Mouse (Mus musculus): Measurements from ENCODE around the gene Mrto4.
"Not testable (repeated sequence)": the region's sequence is repeated elsewhere in the genome, so short reads cannot be mapped to it uniquely, and the experiment has no call there.

Gene Mrto4

GRCm38 (mm10) chr4:139351931-139352711 lies at the start of gene Mrto4, which contains the start of the genes Emc1 and Ubr4:
TSS of gene Mrto4 (minus strand) at chr4:139352576.
TSS of gene Emc1 (plus strand) at chr4:139352587.
TSS of gene Ubr4 (plus strand) at chr4:139352609.
- peak; percentile 76 to 80 for DNase-seq (ENCODE audit: low spot score in 2 of 2)

DNA sequence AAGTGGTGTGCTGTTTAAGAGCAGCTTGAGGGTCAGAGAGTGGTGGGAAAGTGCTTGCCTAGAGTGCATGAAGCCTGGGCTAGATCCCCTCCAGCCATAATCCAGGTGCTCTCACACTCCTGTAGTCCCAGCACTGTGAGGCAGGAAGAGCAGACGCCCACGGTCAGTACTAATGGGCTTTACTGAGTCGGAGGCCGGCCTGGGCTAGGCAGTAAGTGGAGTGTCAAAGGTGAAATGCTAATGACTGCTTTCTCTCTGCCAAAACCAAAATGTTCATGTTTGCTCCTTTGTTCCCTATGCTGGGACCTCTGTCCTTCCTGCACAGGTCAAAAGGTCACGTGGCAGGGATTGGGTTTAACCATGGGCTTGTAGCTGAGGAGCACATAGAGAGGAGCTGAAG lies 48.1 kb upstream of the Mrto4 start:
- no peak for DNase-seq (ENCODE audit: low spot score in 2 of 2)

GRCm38 (mm10) chr4:139395431-139395830 lies 43.1 kb upstream of the Mrto4 start:
- DNase-seq (ENCODE audit: low spot score in 2 of 2): no peak

- DNase-seq (ENCODE audit: low spot score in 2 of 2): no peak
Observed at GRCm38 (mm10) chr4:139389557-139389956, 37.2 kb upstream of the Mrto4 start.

- no peak for DNase-seq (ENCODE audit: low spot score in 2 of 2)
Observed at GRCm38 (mm10) chr4:139386869-139387319, 34.5 kb upstream of the Mrto4 start.

DNA sequence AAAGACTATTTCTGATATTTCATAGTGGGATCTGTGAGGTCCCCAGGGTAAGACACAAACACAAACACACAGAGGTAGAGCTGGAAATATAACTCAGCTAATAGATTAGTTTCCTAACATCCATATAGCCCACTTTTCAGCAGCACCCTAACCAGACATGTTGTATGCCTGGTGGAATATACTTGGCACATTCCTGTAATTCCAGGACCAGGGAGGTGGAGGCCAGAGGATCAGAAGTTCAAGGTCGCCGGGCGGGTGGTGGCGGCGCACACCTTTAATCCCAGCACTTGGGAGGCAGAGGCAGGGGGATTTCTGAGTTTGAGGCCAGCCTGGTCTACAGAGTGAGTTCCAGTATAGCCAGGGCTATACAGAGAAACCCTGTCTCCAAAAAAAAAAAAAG lies 33.5 kb upstream of the Mrto4 start:
- not testable (repeated sequence) for DNase-seq (ENCODE audit: low spot score in 2 of 2)

DNA sequence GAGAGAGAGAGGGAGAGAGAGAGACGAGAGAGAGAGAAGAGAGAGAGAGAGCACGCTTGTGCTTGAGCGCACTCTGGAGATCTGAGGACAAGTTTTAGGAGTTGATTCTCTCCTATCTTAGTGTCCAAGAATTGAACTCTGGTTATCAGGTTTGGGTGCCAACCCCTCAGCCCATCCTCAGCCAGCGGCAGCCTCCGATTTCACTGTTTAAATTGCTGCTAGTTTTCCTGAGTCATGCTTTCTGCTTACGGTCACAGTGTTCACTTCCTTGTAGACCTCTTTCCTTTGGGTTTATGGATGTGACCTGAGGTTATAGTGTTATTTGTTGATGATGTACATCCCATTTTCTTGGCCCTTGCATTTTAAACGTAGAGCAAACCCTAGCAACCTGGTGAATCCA lies 29.9 kb upstream of the Mrto4 start:
- DNase-seq (ENCODE audit: low spot score in 2 of 2): no peak

DNA sequence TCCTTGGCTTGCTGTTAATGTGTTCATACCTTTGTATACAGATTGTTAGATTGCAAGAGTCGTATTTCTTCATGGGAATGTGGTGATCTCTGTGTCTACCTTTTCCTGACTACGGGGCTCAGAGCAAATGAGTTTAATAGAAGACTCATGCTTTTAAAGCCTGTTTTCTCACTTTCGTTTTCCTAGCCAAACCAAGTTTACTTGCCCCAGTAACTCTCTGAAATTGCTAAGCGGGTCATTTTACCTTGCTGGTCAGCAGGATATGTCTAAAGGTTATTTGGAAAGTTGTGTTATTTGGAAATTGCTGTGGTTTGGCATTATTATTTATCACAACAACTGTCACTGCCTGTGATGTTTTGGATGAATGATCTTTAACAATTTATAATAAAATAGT lies 29.1 kb upstream of the Mrto4 start:
- no peak for DNase-seq (ENCODE audit: low spot score in 2 of 2)

- no peak for DNase-seq (ENCODE audit: low spot score in 2 of 2)
Observed at GRCm38 (mm10) chr4:139380775-139381451, 28.5 kb upstream of the Mrto4 start.

DNA sequence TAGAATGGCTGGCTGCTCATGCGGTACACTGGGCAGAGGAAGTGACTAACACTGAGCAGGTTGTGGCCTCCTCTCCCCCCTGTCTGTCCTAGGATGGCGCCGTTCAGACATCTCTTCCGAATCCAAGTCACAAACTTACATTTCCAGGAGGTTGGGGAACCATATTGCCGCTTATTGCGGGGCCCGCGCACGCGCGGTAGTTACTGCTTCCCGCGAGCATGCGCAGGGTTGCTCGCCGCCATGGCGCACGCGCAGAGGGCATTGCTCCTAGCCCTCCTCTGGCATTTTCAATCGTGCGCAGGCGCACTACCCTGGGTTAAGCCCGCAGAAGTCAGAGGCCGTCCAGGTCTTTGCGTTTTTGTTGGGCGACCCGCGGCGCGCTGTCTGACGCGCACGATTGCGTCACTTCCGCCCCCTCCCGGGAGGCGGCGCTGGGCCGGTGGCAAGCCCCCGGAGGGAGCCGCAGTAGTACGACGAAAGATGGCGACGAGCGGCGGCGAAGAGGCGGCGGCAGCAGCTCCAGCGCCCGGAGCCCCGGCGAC lies 27.9 kb upstream of the Mrto4 start:
- peak; percentile 99 for DNase-seq (ENCODE audit: low spot score in 2 of 2)

DNA sequence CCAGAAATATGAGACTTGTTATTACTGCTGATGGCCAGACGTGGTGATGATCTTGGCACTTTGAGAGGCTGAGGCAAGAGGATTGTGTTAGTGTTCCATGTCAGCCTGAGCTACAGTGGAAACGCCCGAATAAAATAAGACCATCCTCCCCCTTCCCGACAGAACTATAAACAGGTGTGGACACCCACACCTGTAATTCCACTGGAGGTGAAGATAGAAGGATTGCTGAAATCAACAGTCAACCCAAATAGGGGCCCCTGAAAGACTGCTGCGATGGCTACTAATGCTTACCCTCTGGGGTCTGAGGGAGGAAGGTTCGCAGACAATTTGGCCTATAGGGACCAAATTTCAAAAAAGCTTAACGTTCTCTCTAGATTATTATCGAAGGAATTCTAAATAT lies 27.3 kb upstream of the Mrto4 start:
- no peak for DNase-seq (ENCODE audit: low spot score in 2 of 2)

DNA sequence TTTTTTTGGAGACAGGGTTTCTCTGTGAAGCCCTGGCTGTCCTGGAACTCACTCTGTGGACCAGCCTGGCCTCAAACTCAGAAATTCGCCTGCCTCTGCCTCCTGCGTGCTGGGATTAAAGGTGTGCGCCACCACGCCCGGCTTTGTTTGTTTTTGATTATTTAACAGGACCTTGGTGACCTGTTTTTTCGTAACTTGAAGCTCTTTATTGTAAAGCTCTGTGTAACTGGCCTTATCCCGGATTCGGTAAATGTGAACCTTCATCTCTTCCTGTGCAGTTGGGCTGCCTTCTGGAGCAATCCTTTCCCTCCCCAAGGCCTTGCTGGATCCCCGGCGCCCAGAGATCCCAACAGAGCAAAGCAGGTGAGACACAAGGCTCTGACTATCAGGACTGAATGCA lies 21.2 kb upstream of the Mrto4 start:
- no peak for DNase-seq (ENCODE audit: low spot score in 2 of 2)

GRCm38 (mm10) chr4:139373130-139373529 lies 20.8 kb upstream of the Mrto4 start:
- no peak for DNase-seq (ENCODE audit: low spot score in 2 of 2)

DNA sequence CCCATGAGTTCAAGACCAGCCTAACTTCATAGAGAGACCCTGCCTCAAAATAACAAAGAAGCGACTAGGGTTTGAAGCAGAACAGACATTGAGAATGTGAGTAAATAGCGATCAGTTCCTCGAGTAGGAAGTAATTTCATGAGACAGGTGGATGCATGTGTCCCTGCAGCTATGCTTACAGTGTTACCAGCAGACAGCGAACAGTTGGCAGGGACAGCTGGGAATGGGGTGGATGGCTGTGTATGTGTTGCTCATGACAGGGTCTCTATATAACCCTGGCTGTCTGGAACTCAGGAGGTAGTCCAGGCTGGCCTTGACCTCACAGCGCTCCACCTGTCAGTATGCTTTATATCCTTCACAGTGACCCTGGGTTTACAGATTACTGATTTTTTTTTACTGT lies 15.7 kb upstream of the Mrto4 start:
- DNase-seq (ENCODE audit: low spot score in 2 of 2): no peak

- no peak for DNase-seq (ENCODE audit: low spot score in 2 of 2)
Observed at GRCm38 (mm10) chr4:139367336-139367735, 15.0 kb upstream of the Mrto4 start.

GRCm38 (mm10) chr4:139360761-139361548 lies 8.6 kb upstream of the Mrto4 start:
- DNase-seq (ENCODE audit: low spot score in 2 of 2): no peak

GRCm38 (mm10) chr4:139357211-139357610 lies 4.8 kb upstream of the Mrto4 start:
- DNase-seq (ENCODE audit: low spot score in 2 of 2): no peak

GRCm38 (mm10) chr4:139352832-139353231 lies 456 bp upstream of the Mrto4 start:
- DNase-seq (ENCODE audit: low spot score in 2 of 2): no peak

DNA sequence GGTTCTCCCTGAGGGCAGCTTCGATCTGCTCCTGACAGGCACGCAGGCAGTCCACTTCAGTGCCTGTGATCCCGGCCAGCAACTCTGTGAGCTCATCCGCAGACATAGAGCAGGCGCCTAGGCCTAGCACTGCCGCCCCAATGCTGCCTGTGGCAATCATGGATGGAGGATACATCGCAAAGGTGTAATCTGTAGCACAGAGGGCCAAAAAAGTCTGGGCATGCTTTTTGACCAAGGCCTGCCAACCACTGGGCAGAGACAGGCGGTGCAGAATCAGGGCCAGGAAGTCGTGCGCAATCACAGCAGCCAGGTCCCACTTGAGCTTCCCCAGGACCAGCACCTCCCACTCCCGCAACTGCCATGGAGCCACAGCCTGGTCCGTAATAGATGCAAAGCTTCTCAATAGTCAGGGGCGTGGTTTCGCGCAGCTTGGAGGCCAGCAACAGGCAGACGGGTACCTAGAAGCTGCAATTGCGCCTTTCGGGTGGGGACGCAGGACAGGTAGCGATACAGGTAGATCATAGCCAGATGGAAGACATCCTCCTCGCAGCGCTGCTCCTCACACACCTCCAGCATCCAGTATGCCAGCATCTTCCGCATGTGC lies 6.9 kb downstream of the Mrto4 start:
- DNase-seq (ENCODE audit: low spot score in 2 of 2): no peak

- peak; percentile 14 to 19 for DNase-seq (ENCODE audit: low spot score in 2 of 2)
Observed at GRCm38 (mm10) chr4:139343718-139344117, 8.7 kb downstream of the Mrto4 start.

DNA sequence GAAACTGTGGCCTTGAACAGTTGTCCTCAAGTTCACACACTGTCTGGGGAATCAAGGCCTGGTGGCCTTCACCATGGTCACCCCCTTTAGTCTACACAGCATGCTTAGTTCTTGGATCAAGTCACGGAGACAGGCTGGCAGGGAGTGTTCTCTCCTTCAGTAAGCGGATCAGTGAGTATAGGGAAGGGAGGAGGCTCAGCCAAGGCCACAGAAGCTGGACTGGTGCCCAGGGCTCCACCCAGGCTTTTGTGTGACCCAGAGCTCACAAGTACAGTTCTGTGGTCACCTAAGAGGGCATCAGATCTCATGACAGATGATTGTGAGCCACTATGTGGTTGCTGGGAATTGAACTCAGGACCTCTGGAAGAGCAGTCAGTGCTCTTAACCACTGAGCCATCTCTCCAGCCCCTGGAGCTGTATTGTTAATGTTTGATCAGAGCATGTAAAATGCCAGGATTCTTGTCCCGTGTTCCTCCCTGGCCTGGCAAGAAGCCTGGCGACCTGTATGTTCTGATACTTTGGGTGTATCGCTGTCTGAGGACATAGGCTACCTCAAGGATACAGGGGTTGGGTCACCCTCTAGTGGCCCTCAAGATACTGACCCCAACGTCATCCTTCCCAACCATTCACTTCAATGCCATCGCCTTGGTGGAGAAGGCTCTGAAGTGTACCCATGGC lies 10.7 kb downstream of the Mrto4 start:
- DNase-seq (ENCODE audit: low spot score in 2 of 2): no peak
